Mouse (Mus musculus): ENCODE results near the gene Mark3.

- TF ChIP-seq CTCF (IDR thresholded peaks at IDR 0.05; ENCODE audit: borderline replicate concordance, insufficient read depth, low read length) (no peak), POLR2A (IDR thresholded peaks at IDR 0.05; ENCODE audit: low read depth, low read length) (no peak)
These were observed 119.3 kb downstream of the Mark3 start for GRCm38 (mm10) chr12:111693341-111694270.

All from embryonic fibroblast, embryonic 13.5 days (primary cell).